Mouse (Mus musculus): ENCODE measurements around the gene Gng7.

DNA sequence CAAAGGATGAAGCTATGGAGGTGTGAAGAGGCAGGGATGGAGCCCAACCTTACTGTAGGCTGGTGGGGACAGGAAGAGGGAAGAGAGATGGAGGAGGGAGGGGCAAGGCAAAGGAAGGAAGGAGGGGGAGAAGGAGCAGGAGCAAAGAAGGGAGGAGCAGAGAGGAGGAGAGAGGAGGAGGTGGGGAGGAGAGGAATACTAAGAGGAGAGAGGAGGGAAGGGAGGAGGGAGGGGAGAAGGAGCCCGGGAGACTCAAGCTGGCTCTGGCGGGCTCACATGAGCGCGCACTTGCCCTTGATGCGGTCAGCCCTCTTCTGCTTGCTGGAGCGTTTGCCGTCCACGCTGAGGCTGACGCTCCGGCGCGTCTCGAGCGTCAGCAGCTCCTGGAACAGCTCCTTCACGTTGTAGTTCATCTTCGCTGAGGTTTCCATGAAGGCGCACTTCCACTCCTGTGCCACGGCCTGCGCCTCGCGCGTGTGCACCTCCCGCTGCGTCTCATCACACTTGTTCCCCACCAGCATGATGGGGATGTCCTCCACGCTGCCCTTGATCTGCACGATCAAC, 6.9 kb upstream of the Gng7 start:
- TF ChIP-seq CTCF (IDR thresholded peaks at IDR 0.05; ENCODE audit: insufficient read depth, low read depth, low read length) (no peak; the same call in 1 of the 2 replicates), POLR2A (IDR thresholded peaks at IDR 0.05; ENCODE audit: insufficient read depth, low read depth, low read length) (no peak)

Measured in olfactory bulb, adult 2 months (tissue).